Mouse (Mus musculus) lung, postnatal 0 days (tissue): ENCODE data around the gene Itga9.

ENCODE experiments used
- CTCF ChIP-seq: IDR thresholded peaks from 2 replicates; pipeline ENCODE4 v1.5.1; 2016; ENCODE audit warnings: antibody characterized with exemption, mild to moderate bottlenecking
- EP300 ChIP-seq: IDR thresholded peaks from 2 replicates; pipeline ENCODE4 v1.6.1; 2016; ENCODE audit warnings: antibody characterized with exemption, mild to moderate bottlenecking, control low read depth

- peak; percentile 95 for TF ChIP-seq CTCF
- TF ChIP-seq EP300: peak; percentile 33; the same call in 1 of the 2 replicates
Observed at GRCm38 (mm10) chr9:118907934-118908620, 301.6 kb downstream of the Itga9 start.
